Mouse (Mus musculus) embryonic fibroblast, embryonic 13.5 days (primary cell): ENCODE data around the gene Llgl1.

Source experiments
- CTCF ChIP-seq: IDR thresholded peaks from 2 replicates; pipeline ENCODE4 v1.5.1; 2011; ENCODE audit warnings: mild to moderate bottlenecking, control low read depth, low read length, moderate library complexity, borderline replicate concordance; ENCODE audit not compliant: insufficient read depth
- POLR2A ChIP-seq: IDR thresholded peaks from 2 replicates; pipeline ENCODE4 v1.6.1; 2011; ENCODE audit warnings: low read depth, mild to moderate bottlenecking, control low read depth, low read length, moderate library complexity

DNA sequence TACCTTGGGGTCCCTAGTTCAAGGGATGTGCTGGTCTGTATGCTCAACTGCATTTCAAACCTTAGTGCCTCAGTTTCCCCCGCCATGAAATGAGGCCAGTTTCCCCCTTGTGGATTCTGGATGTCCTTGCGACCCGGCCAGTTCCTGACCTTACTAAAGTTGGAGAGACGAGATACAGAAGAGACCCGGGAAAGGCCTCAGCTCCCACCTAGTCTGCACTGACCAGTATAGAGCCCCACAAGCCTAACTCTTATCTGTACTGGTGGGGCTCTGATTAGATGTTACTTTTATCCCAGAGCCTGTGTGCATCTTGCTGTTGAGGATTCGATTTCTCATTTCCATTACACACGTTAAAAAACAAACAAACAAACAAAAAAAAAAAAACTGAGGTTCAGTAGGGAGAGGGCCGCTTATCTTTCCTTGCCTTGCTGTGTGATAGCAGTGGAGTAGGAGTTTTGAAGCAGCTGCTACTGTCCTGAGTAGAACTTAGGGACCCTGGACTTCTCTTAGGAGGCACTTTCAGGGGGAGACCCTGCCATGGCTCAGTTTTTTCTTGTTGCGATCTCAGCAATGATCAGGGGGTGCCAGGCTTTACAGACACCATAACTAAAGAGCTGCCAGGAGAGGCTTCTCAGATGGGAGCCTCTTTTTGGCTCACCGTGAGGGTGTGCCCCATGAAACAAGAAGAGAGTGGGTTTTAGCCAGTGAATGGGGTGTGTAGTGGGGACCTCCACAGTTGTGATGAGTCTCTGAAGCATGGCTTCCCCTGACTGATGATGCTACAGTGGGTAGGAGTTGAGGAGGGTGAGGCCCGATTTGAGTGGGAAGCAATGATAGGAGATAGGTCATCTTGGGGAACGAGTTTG, 1.0 kb downstream of the Llgl1 start:
- TF ChIP-seq CTCF, result no peak
- no peak for TF ChIP-seq POLR2A
